Mouse (Mus musculus) gastrocnemius, postnatal 4 days (tissue): Measurements from ENCODE around the gene Arl5a. TPM values are rescaled to one million over a fixed set of nuclear protein-coding genes. Genes with fewer than 3 reads are reported as not detected.

Source experiments
- DNase-seq, 2 experiments: peaks; one replicate each; pipeline ENCODE4 v3.0.0; 2021 to 2022; ENCODE audit warnings: low spot score in 2 of 2, mixed read lengths in 2 of 2
- total RNA-seq, 2 experiments: library from RNA; stranded (reverse); gene quantifications; 2 replicates each; pipeline ENCODE4 v1.2.3; 2021

Arl5a gene
- total RNA-seq, 2 experiments from 2014 or later: 46.0 to 51.7 TPM

DNA sequence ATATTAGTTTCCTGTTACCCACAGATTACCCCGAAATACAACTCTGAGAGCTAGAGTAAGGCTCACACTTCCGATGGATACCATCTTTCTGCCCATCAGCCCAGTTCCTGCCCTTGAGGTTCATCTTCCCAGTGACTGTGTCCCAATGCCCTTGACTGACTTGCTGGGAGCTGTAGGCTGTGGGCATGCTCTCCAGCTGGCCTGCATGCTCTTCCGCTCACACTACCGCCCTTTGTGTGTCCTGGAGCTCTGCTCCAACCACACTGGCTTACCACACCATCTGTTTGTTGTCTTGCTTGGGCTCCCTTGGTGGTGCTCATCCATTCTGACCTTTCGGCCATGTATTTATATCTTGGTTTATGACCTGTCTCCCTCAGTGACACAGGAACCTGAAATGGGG is 57.0 kb downstream of the Arl5a start:
- DNase-seq: no peak

DNA sequence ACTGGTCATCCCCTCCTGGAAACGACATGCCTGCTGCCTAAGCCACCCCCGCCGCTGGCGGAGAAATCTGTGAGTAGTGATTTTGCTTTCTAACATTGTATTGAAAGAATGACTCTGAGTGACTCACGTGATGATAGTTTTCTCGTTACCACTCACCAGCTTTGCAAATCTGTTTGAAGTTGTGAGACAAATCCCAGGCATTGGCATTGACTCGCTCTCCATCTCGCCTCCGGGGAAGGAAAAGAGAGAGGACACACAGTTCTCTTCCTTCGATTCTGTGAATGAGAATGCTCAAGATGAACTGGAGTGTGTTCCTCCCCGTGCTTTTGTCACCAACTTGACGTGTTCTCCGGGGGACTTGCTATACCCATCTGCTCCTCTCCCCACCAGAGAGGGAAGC is 57.5 kb downstream of the Arl5a start:
- no peak for DNase-seq

DNA sequence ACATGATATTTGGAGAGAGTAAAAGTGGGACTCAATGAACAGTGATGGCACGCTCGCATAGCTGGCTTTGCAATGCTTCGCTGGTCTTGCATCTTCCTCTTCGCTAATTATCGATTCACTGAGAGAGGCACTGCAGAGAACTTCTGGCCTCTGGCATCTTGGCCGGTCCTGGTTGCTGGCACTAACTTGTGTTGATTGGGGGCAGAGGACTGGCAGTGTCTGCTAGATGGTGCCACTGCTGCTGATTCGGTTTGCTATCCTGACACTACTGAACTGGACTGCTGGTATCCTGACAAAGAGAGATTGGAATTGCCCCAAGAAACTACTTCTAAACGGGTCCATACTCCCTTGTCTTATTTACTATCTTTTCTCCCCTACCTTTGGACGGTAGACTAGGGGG is 63.6 kb downstream of the Arl5a start:
- DNase-seq: no peak

DNA sequence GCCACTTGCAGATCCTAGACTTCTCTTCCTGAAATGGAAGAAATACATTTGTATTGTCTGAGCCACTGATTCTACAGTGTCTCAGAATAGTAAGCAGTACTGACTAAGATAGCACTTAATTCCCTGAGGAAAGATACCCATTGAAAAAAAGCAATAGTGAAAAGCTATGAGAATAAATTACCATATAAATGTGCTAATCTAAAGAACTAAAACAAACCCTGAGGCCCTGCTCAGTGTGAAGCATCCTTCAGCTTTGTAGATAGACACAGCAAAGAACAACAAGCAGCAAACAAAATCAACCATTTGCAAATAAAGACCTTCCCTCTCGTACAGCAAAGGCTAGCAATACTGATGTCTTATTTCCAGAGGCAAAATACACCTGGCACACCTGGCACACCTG is 65.0 kb downstream of the Arl5a start:
- DNase-seq: no peak

- no peak for DNase-seq
These were observed 66.5 kb downstream of the Arl5a start for GRCm38 (mm10) chr2:52358156-52358555.

- no peak for DNase-seq
These were observed 73.7 kb downstream of the Arl5a start for GRCm38 (mm10) chr2:52351029-52351428.

Other genes with a start within 250 kb of the Arl5a start
- gene Neb, start 46.4 kb downstream of the Arl5a start, total RNA-seq: 1,000 to 10,000 TPM; 2,428 to 2,570 TPM